Mouse (Mus musculus) induced T-regulatory cell, adult 2 months (primary cell): ENCODE measurements at regions not wholly inside any gene's neighbourhood (a gene's known extent, or its start where the extent isn't known, plus 50 kb on each side); places are given as distances from the start of the nearest gene placed in this dataset.
A peak's percentile ranks its signal among the peaks of the same experiment; 100 is the strongest.

ENCODE experiments used
- DNase-seq: peaks from one replicate; pipeline ENCODE4 v3.0.0-alpha.2; 2012; ENCODE audit warnings: low read depth

- DNase-seq, result no peak
Observed at GRCm38 (mm10) chr8:107864802-107865651, 77.4 kb upstream of the Zfhx3 start.

- no peak for DNase-seq
Observed at GRCm38 (mm10) chr8:107865744-107866143, 76.7 kb upstream of the Zfhx3 start.

GRCm38 (mm10) chr8:107871718-107872117 lies 70.7 kb upstream of the Zfhx3 start:
- no peak for DNase-seq

- DNase-seq, result no peak
Observed at GRCm38 (mm10) chr8:107872121-107872520, 70.3 kb upstream of the Zfhx3 start.

GRCm38 (mm10) chr8:107876455-107876854 lies 66.0 kb upstream of the Zfhx3 start:
- DNase-seq, result no peak

GRCm38 (mm10) chr8:107881851-107882250 lies 60.6 kb upstream of the Zfhx3 start:
- DNase-seq, result peak; percentile 37

- no peak for DNase-seq
Observed at GRCm38 (mm10) chr8:107885547-107885946, 56.9 kb upstream of the Zfhx3 start.

- no peak for DNase-seq
Observed at GRCm38 (mm10) chr8:107885971-107886370, 56.5 kb upstream of the Zfhx3 start.

GRCm38 (mm10) chr8:107886516-107887253 lies 55.8 kb upstream of the Zfhx3 start:
- DNase-seq, result no peak

- DNase-seq, result no peak
Observed at GRCm38 (mm10) chr8:107887333-107887732, 55.1 kb upstream of the Zfhx3 start.

GRCm38 (mm10) chr8:107890922-107891321 lies 51.5 kb upstream of the Zfhx3 start:
- no peak for DNase-seq
